Mouse (Mus musculus) kidney, adult 2 months (tissue): Measurements from ENCODE around the gene Pdzrn3.

Source experiments
- CTCF ChIP-seq: fragments of 200-500 bp; conservative IDR thresholded peaks from 2 replicates; pipeline ENCODE4 v1.5.1; 2011; ENCODE audit warnings: low read depth, mild to moderate bottlenecking, control low read depth, low read length, moderate library complexity, mixed read lengths; ENCODE audit not compliant: insufficient read depth, insufficient read length
- POLR2A ChIP-seq: fragments of 200-500 bp; IDR thresholded peaks from one replicate; pipeline ENCODE4 v1.6.1; 2011; ENCODE audit warnings: low read depth, low read length, control low read depth

DNA sequence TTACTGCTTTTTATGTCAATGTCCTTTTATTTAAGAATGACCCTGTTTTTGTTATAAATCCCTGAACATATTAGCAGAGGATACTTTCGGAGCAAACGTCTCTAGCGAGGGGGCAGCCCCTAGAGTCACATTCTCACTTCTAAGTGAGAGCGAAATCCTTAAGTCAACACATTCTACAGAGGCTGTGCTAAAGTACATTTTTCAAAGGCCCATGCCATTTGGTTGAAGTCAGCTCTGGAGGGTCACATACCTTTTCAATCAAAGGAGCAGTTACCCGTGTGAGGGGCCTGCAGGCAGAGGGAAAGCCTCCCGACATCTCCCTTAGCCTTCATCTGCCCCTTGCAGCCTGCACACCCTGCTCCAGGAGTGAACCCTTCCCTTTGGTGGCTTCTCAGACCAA lies 48.2 kb downstream of the Pdzrn3 start:
- no peak for TF ChIP-seq CTCF
- no peak for TF ChIP-seq POLR2A
